Mouse (Mus musculus) right cerebral cortex, postnatal 10 days (tissue): ENCODE measurements at regions not wholly inside any gene's neighbourhood (a gene's known extent, or its start where the extent isn't known, plus 50 kb on each side); places are given as distances from the start of the nearest gene placed in this dataset.

Experiments
- DNase-seq, 2 experiments: peaks; one replicate each; pipeline ENCODE4 v3.0.0; 2021; ENCODE audit warnings: low spot score in 2 of 2

- no peak for DNase-seq
Observed at GRCm38 (mm10) chr1:92731353-92732282, 83.0 kb upstream of the Otos start.

GRCm38 (mm10) chr1:92730576-92730975 is 81.9 kb upstream of the Otos start:
- DNase-seq, result no peak

GRCm38 (mm10) chr1:92727961-92728360 is 79.3 kb upstream of the Otos start:
- no peak for DNase-seq

- DNase-seq, result no peak
Observed at GRCm38 (mm10) chr1:92727371-92727770, 78.7 kb upstream of the Otos start.

DNA sequence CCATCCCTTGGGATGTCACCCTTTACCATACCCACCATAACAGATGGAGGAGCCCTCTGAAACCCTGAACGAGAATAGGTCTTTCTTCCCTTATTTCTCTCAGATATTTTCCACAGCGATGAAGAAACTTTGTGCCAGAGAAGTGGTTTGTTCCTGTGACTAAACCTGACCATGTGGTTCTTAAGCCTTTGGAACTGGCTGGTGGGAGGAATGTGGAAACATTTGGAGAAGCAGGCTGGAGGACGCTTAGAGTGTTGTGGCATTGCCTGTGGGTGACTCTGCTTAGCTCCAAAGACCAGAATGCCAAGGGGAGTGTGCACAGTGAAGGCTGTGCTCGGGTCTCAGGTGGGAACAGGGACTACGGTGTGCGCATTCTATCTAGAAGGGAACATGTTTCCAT is 77.7 kb upstream of the Otos start:
- DNase-seq, result no peak

GRCm38 (mm10) chr1:92724135-92724534 is 75.5 kb upstream of the Otos start:
- DNase-seq, result no peak

GRCm38 (mm10) chr1:92720567-92720966 is 71.9 kb upstream of the Otos start:
- DNase-seq, result no peak

DNA sequence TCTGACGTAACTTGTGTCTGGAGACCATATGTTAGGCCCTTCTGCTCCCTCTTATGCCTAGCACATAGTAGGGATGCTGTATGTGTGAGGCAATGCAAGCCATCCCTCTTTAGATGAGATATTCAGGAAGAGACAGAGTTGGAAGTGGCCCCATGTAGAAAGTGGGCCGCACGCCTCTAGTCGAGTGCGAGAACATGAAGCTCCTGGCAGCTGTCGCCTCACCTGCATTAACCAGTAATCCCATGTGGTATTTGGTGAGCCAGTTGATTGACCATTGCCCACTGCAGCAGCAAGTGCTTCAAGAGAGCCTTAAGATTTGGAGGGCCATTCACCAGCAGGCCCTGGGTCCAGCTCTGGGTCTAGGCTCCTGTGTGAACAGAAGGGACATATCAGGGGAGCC is 71.2 kb upstream of the Otos start:
- DNase-seq, result no peak

GRCm38 (mm10) chr1:92718108-92718507 is 69.5 kb upstream of the Otos start:
- no peak for DNase-seq

DNA sequence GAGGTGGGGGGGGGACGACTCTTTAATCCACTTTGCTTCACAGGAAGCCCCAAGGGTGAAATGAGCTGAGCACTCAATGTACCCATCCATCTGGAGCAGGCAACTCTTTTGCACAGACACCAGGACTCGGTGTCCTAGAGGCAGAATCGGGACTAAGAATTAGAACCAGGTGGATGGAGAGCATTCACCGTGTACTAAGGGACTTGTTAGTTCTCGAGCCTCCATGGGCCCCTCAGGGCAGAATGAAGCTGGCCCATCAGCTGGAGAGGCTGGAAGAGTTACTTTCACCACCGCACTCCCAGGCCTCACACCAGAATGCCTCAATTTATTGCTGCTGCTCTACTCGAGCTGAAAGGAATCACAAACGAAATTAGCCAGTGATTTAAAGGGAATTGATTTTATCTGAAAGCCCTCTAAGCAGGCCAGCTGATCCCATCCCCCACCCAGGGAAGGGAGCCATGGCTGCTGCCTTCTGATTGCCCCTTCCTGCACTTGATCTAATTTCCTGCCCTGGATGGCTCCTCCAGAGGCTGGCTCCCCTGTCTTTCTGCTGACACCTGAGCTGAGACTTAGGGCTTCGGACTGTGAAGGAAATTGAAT is 66.2 kb upstream of the Otos start:
- DNase-seq, result no peak

GRCm38 (mm10) chr1:92712366-92712765 is 63.7 kb upstream of the Otos start:
- DNase-seq, result no peak

DNA sequence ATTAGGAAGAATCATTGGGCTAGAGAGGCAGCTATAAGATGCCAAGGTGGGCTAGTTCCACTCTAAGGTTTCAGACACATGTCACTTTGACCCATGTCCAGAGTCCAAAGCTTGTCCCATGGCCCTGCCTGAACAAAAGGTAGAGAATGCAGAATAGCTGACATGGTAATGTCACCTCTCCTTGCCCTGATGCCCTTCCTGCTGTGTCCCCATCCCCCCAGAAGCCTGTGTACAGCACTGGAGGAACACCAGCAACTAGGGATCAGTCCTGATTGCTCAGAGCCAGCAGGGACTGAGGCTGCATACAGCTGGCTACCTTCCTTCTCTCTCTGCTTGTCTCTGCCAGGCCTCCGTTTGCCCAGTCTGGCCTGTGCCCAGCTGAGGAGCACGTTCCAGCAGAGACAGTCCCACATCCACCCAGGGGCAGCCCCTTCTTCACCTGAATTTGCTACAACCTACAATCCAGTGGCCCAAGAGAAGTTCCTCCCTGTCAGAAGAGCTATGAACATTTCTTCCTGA is 61.7 kb upstream of the Otos start:
- DNase-seq, result no peak

- DNase-seq, result no peak
Observed at GRCm38 (mm10) chr1:92709190-92709850, 60.7 kb upstream of the Otos start.

GRCm38 (mm10) chr1:92707917-92708897 is 59.6 kb upstream of the Otos start:
- no peak for DNase-seq

- DNase-seq, result no peak
Observed at GRCm38 (mm10) chr1:92707441-92707840, 58.8 kb upstream of the Otos start.

DNA sequence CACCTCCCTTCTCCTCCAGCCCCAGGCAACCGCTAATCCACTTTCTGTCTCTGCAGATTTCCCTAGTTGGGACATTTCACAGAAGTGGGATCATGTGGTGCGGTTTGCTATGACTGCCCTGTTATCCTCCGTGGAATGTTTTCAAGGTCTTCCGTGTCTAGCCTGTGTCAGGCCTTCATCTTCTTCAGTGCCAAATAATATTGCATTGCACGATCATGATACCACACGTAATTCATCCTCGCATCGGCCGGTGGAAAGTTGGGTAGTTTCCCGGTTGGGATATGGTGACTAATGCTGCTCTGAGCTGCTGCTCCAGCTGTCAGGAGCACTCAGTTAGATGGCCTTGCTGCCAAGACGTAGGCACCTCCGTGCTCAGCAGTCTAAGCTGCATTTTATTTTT is 55.3 kb upstream of the Otos start:
- no peak for DNase-seq

DNA sequence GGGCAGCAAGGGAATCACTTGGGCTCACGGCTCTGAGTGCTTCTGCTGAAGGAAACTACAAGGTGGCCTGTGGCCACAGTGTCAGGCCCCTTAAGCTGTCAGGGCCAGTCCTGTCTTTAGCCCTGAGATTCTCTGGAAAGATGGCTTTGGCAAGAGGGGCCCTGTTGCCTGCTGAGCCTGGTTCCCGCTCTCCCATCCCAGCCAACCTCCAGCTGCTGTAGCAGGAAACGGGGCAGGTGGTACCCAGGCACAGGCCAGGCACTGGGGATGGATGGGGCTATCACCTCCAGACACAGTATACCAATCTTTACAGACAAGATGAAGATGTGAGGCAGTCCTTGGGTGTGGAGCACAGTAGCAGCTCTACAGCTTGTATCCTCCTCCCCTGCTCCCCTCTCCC is 54.6 kb upstream of the Otos start:
- DNase-seq, result no peak

DNA sequence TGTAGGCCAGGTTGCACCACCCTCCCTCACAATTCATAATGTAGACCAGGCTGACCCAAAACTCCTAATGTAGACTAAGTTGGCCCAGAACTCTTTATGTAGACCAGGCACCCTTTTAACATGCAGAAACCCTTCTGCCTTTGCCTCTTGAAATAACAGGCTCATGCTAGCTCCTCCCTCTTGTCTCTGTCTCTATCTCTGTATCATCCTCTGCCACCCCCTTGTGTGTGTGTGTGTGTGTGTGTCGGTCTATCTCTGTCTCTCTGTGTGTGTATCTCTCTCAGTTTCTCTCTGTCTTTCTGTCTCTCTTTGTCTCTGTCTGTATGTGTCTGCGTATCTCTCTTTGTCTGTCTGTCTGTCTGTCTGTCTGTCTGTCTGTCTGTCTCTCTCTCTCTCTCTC is 51.5 kb upstream of the Otos start:
- no peak for DNase-seq

DNA sequence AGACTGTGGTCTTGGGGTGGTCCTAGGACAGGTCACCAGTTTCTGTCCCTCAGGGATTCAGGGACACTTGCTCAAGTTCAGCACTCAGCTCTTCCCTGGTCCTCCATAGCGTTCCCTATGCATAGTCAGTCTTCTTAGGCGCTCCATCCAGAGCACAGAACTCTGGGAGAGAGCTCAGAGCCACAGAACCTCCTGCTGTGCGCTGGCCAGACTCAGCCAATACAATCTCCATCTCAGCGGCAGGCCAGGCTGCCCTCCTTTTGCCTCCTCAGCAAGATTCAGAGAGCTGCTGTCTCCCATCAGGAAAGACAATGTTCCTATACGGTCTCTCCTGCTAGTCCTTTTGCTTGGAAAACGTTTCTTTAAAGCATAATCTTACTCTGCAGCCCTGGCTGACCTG is 51.1 kb upstream of the Otos start:
- no peak for DNase-seq

- peak; percentile 52 to 55 for DNase-seq
Observed at GRCm38 (mm10) chr1:92699048-92699447, 50.4 kb upstream of the Otos start.

GRCm38 (mm10) chr1:92698541-92698940 is 49.9 kb upstream of the Otos start:
- DNase-seq, result no peak
